ENCODE assay signal across 23 mouse cellular contexts in the genomic region with DNA sequence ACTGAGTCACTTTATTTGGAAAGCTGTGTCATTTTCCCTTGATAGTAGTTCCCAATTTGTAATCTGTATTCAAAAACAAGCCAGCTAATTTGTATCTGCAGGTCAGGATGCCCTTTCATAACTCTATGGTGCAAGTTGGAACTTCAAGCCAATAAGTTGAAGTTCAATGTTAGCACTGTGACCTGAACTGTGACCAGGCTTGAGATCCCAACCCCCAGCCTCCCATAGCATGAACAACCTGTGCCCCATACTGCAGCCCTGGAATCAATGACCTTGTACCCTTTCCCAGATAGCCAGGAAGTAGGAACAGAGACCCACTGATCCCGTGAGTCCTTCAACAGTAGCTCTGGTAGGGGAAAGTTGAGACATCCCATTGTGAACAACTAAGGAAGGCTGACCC. TPM values are rescaled to one million over a fixed set of nuclear protein-coding genes. Genes with fewer than 3 reads are reported as not detected.
DNase-seq lines count a peak whose midpoint lies in the region; ATAC-seq and TF ChIP-seq lines count a peak whose summit lies in the region.
"Had no signal": no experiment of that assay in that cellular context is flagged by ENCODE, and none has a peak within 500 bp of the region (broad histone marks: within the 10 kb centered on the region; RNA-seq: fewer than 3 reads in every experiment).

No protein-coding gene starts in this region.

- no peak overlapping the region for H3K9ac ChIP-seq in liver, embryonic 13.5 days
- no peak overlapping the region for H3K9ac ChIP-seq in stomach, postnatal 0 days (ENCODE audit: low read length)
- H3K9ac ChIP-seq: heart, embryonic 12.5 days; hindbrain, embryonic 14.5 days had no signal

- peak; percentile 57; the same call in 1 of the 2 replicates for ATAC-seq in liver, embryonic 13.5 days (ENCODE audit: low read depth)
- ATAC-seq in erythroid progenitor cell, adult 5-6 weeks (replicated peaks; ENCODE audit: low FRiP score, poor library complexity, severe bottlenecking), result no peak
- ATAC-seq in stomach, postnatal 0 days (ENCODE audit: low FRiP score, low TSS enrichment), result no peak
- ATAC-seq: activated CD4-positive, CD25-positive, alpha-beta regulatory T cell, adult 4 months; forebrain, embryonic 14.5 days; Patski had no signal

- H3K4me3 ChIP-seq in brown adipose tissue, adult 24 weeks (ENCODE audit: insufficient read depth, low read depth, low read length), result no peak overlapping the region
- H3K4me3 ChIP-seq in liver, embryonic 13.5 days (replicated peaks), result no peak overlapping the region
- H3K4me3 ChIP-seq in stomach, postnatal 0 days (ENCODE audit: low read depth, low read length), result no peak overlapping the region
- H3K4me3 ChIP-seq: embryonic facial prominence, embryonic 10.5 days; forebrain, embryonic 10.5 days; gastrocnemius, adult 2 months; heart, embryonic 12.5 days; hindbrain, embryonic 10.5 days had no signal

- peak; percentile 22 for DNase-seq in adrenal gland, postnatal 10 days
- DNase-seq in adrenal gland, postnatal 4 days (ENCODE audit: low spot score in 2 of 2), result no peak
- DNase-seq in liver, embryonic 13.5 days, result no peak
- no peak for DNase-seq in stomach, postnatal 0 days (ENCODE audit: low spot score)
- DNase-seq: cerebellum, adult 18-20 months; cerebellum, adult 9-11 months; gastrocnemius, adult 2 months; gastrocnemius, postnatal 25 days had no signal

- TF ChIP-seq EP300 in stomach, postnatal 0 days (optimal IDR thresholded peaks at IDR 0.05), result no peak

- H3K9me3 ChIP-seq in liver, embryonic 13.5 days (replicated peaks), result no peaks in the 10 kb centered on the region
- no peaks in the 10 kb centered on the region for H3K9me3 ChIP-seq in stomach, postnatal 0 days (ENCODE audit: control insufficient read depth, low read length)
- H3K9me3 ChIP-seq: embryonic facial prominence, embryonic 10.5 days; forebrain, embryonic 10.5 days; heart, embryonic 12.5 days; hindbrain, embryonic 10.5 days had no signal

- no peaks in the 10 kb centered on the region for H3K36me3 ChIP-seq in liver, embryonic 13.5 days
- H3K36me3 ChIP-seq in stomach, postnatal 0 days (ENCODE audit: control insufficient read depth, insufficient read depth, low read length), result no peaks in the 10 kb centered on the region
- H3K36me3 ChIP-seq: embryonic facial prominence, embryonic 10.5 days; forebrain, embryonic 10.5 days; heart, embryonic 12.5 days; hindbrain, embryonic 10.5 days had no signal

- peaks cover 6% of the 10 kb centered on the region; the same call in 1 of the 2 replicates for H3K4me1 ChIP-seq in brown adipose tissue, adult 24 weeks (ENCODE audit: control insufficient read depth, insufficient read depth, insufficient read length, low read length)
- 0 out of 2 replicates have a peak, but pooled peaks cover 3% of the 10 kb centered on the region for H3K4me1 ChIP-seq in liver, embryonic 13.5 days (replicated peaks)
- no peaks in the 10 kb centered on the region for H3K4me1 ChIP-seq in stomach, postnatal 0 days (replicated peaks; ENCODE audit: control insufficient read depth, insufficient read depth)
- H3K4me1 ChIP-seq: embryonic facial prominence, embryonic 10.5 days; forebrain, embryonic 10.5 days; hindbrain, embryonic 10.5 days had no signal

- H3K27me3 ChIP-seq in liver, embryonic 13.5 days, result no peaks in the 10 kb centered on the region
- H3K27me3 ChIP-seq in stomach, postnatal 0 days (ENCODE audit: control insufficient read depth, insufficient read depth, low read length), result no peaks in the 10 kb centered on the region
- H3K27me3 ChIP-seq: CH12.LX; heart, embryonic 12.5 days; Patski had no signal

- H3K4me2 ChIP-seq in liver, embryonic 13.5 days, result no peak overlapping the region
- H3K4me2 ChIP-seq in stomach, postnatal 0 days (replicated peaks; ENCODE audit: low read depth), result no peak overlapping the region
- H3K4me2 ChIP-seq: heart, embryonic 12.5 days; hindbrain, embryonic 14.5 days had no signal

- 42% methylated on average over 1 of the region's 1 CpGs for WGBS in liver, embryonic 13.5 days (ENCODE audit: insufficient replicate concordance)
- 71% methylated on average over 1 of the region's 1 CpGs for WGBS in stomach, postnatal 0 days

- TF ChIP-seq CTCF in stomach, postnatal 0 days (IDR thresholded peaks at IDR 0.05; ENCODE audit: low read depth), result no peak

- H3K27ac ChIP-seq in brown adipose tissue, adult 24 weeks (replicated peaks; ENCODE audit: low read depth, low read length), result peak overlapping the region; percentile 55
- no peak overlapping the region for H3K27ac ChIP-seq in liver, embryonic 13.5 days
- H3K27ac ChIP-seq in stomach, postnatal 0 days (replicated peaks), result no peak overlapping the region
- H3K27ac ChIP-seq: embryonic facial prominence, embryonic 10.5 days; forebrain, embryonic 10.5 days; gastrocnemius, adult 2 months; hindbrain, embryonic 10.5 days; hindbrain, embryonic 14.5 days had no signal

RNA-seq across cellular contexts. Expression of gene Gm9747, which starts 52.5 kb away (rescaled TPM):
- total RNA-seq in adrenal gland, postnatal 10 days (2021), result not detected
- not detected for total RNA-seq in adrenal gland, postnatal 4 days (2021)
- polyA plus RNA-seq in brown adipose tissue, adult 24 weeks (2012; ENCODE audit: insufficient read depth, insufficient read length, missing spikeins), result not detected in 2 replicates
- 2.6 and 3.3 TPM in 2 replicates for polyA plus RNA-seq in liver, embryonic 13.5 days (2015; fragmentation: Nextera tagmentation; extraction: Ambion mirVana)
- not detected in 2 replicates for total RNA-seq in erythroid progenitor cell, adult 5-6 weeks (2015; ENCODE audit: low replicate concordance)
- not detected in 2 replicates for total RNA-seq in erythroid progenitor cell, adult 5-6 weeks (2017; ENCODE audit: low replicate concordance)
- polyA plus RNA-seq in stomach, postnatal 0 days (2015; fragmentation: Nextera tagmentation; extraction: Ambion mirVana), result 6.2 and 6.9 TPM in 2 replicates
- total RNA-seq: adrenal gland, postnatal 36 days; CH12.LX; gastrocnemius, adult 2 months; gastrocnemius, postnatal 25 days; granulocyte monocyte progenitor cell, adult 5-6 weeks; heart, adult 8-10 months; heart, postnatal 25 days had no signal
